In genomic region chr5:117087718-117088117, GRCm38 (mm10) we compare ENCODE assay signal across 8 mouse cellular contexts. TPM values are rescaled to one million over a fixed set of nuclear protein-coding genes. Genes with fewer than 3 reads are reported as not detected.
DNase-seq lines count a peak whose midpoint lies in the region; ATAC-seq and TF ChIP-seq lines count a peak whose summit lies in the region.

No protein-coding gene starts in this region.

- H3K4me1 ChIP-seq in lung, embryonic 16.5 days (replicated peaks; ENCODE audit: control insufficient read depth, insufficient read depth, low read length): peaks cover 2% of the 10 kb centered on the region; the same call in 1 of the 2 replicates
- H3K4me1 ChIP-seq in forebrain, postnatal 0 days (ENCODE audit: insufficient read depth): peaks cover 5% of the 10 kb centered on the region; the same call in 1 of the 2 replicates
- peaks cover 4% of the 10 kb centered on the region; the same call in 1 of the 2 replicates for H3K4me1 ChIP-seq in liver, embryonic 12.5 days
- no peaks in the 10 kb centered on the region for H3K4me1 ChIP-seq in stomach, postnatal 0 days (replicated peaks; ENCODE audit: control insufficient read depth, insufficient read depth)
- H3K4me1 ChIP-seq in thymus, adult 2 months (replicated peaks; ENCODE audit: control insufficient read depth, insufficient read depth, low read length): peaks cover 4% of the 10 kb centered on the region; the same call in 1 of the 2 replicates

- peak; percentile 35; the same call in 1 of the 2 replicates for ATAC-seq in lung, embryonic 16.5 days (ENCODE audit: low read depth)
- peak; percentile 78 for ATAC-seq in forebrain, postnatal 0 days
- ATAC-seq in liver, embryonic 12.5 days: no peak
- peak; percentile 25; the same call in 1 of the 2 replicates for ATAC-seq in stomach, postnatal 0 days (ENCODE audit: low FRiP score, low TSS enrichment)

- peaks cover 17% of the 10 kb centered on the region for H3K36me3 ChIP-seq in lung, embryonic 16.5 days (ENCODE audit: control insufficient read depth, insufficient read depth, low read length)
- peaks cover 14% of the 10 kb centered on the region for H3K36me3 ChIP-seq in forebrain, postnatal 0 days (ENCODE audit: insufficient read depth)
- H3K36me3 ChIP-seq in liver, embryonic 12.5 days: peaks cover 19% of the 10 kb centered on the region
- no peaks in the 10 kb centered on the region for H3K36me3 ChIP-seq in stomach, postnatal 0 days (ENCODE audit: control insufficient read depth, insufficient read depth, low read length)
- H3K36me3 ChIP-seq in thymus, adult 2 months (ENCODE audit: control insufficient read depth, insufficient read depth, low read length): peaks cover 15% of the 10 kb centered on the region

- 4% methylated on average over 13 of the region's 13 CpGs for WGBS in lung, embryonic 16.5 days
- WGBS in forebrain, postnatal 0 days: 7% methylated on average over 13 of the region's 13 CpGs
- WGBS in liver, embryonic 12.5 days (ENCODE audit: insufficient replicate concordance): 12% methylated on average over 13 of the region's 13 CpGs
- 8% methylated on average over 13 of the region's 13 CpGs for WGBS in stomach, postnatal 0 days
- WGBS in thymus, adult 2 months: 14% methylated on average over 13 of the region's 13 CpGs

- no peak for DNase-seq in lung, postnatal 14 days
- peak; percentile 70 for DNase-seq in forebrain, postnatal 0 days
- peak; percentile 39 for DNase-seq in stomach, postnatal 0 days (ENCODE audit: low spot score)
- DNase-seq in adrenal gland, postnatal 10 days: no peak
- DNase-seq in thymus, postnatal 14 days: no peak
- no peak for DNase-seq in thymus, adult 2 months

- H3K4me3 ChIP-seq in lung, embryonic 16.5 days (ENCODE audit: low read length): peak overlapping the region; percentile 13; the same call in 1 of the 2 replicates
- peak overlapping the region; percentile 17; the same call in 1 of the 2 replicates for H3K4me3 ChIP-seq in forebrain, postnatal 0 days (ENCODE audit: low read depth, low read length)
- no peak overlapping the region for H3K4me3 ChIP-seq in liver, embryonic 12.5 days
- H3K4me3 ChIP-seq in stomach, postnatal 0 days (ENCODE audit: low read depth, low read length): peak overlapping the region; percentile 21
- no peak overlapping the region for H3K4me3 ChIP-seq in thymus, adult 2 months (ENCODE audit: control insufficient read depth, insufficient read depth, low read length)

- TF ChIP-seq POLR2A in thymus, adult 2 months (IDR thresholded peaks at IDR 0.05; ENCODE audit: control insufficient read depth, extremely low read depth, insufficient read depth, low read length, poor library complexity): no peak

- peaks cover 2% of the 10 kb centered on the region; the same call in 1 of the 2 replicates for H3K27me3 ChIP-seq in lung, embryonic 16.5 days (ENCODE audit: control insufficient read depth, insufficient read depth, low read depth, low read length)
- H3K27me3 ChIP-seq in forebrain, postnatal 0 days (ENCODE audit: insufficient read depth, low read length): no peaks in the 10 kb centered on the region
- peaks cover 27% of the 10 kb centered on the region for H3K27me3 ChIP-seq in liver, embryonic 12.5 days (replicated peaks)
- H3K27me3 ChIP-seq in stomach, postnatal 0 days (ENCODE audit: control insufficient read depth, insufficient read depth, low read length): no peaks in the 10 kb centered on the region
- no peaks in the 10 kb centered on the region; the same call in 1 of the 2 replicates for H3K27me3 ChIP-seq in thymus, adult 2 months (ENCODE audit: control insufficient read depth, insufficient read depth, low read length)

- no peak for TF ChIP-seq EP300 in stomach, postnatal 0 days (optimal IDR thresholded peaks at IDR 0.05)

- H3K4me2 ChIP-seq in lung, embryonic 16.5 days (ENCODE audit: low read depth, low read length): peak overlapping the region; percentile 44
- H3K4me2 ChIP-seq in forebrain, postnatal 0 days (ENCODE audit: low read depth): peak overlapping the region; percentile 49
- H3K4me2 ChIP-seq in liver, embryonic 12.5 days: peak overlapping the region; percentile 19; the same call in 1 of the 2 replicates
- H3K4me2 ChIP-seq in stomach, postnatal 0 days (replicated peaks; ENCODE audit: low read depth): peak overlapping the region; percentile 43

- no peaks in the 10 kb centered on the region for H3K9me3 ChIP-seq in lung, embryonic 16.5 days (ENCODE audit: control insufficient read depth, low read length)
- no peaks in the 10 kb centered on the region for H3K9me3 ChIP-seq in forebrain, postnatal 0 days (ENCODE audit: low read length)
- no peaks in the 10 kb centered on the region for H3K9me3 ChIP-seq in liver, embryonic 12.5 days (replicated peaks)
- H3K9me3 ChIP-seq in stomach, postnatal 0 days (ENCODE audit: control insufficient read depth, low read length): no peaks in the 10 kb centered on the region

- peak; percentile 67 for TF ChIP-seq CTCF in forebrain, postnatal 0 days (IDR thresholded peaks at IDR 0.05; ENCODE audit: low read depth)
- TF ChIP-seq CTCF in stomach, postnatal 0 days (IDR thresholded peaks at IDR 0.05; ENCODE audit: low read depth): peak; percentile 60
- TF ChIP-seq CTCF in thymus, adult 2 months (IDR thresholded peaks at IDR 0.05; ENCODE audit: borderline replicate concordance, control insufficient read depth, extremely low read depth, insufficient read depth, low read length, poor library complexity): no peak

- 0 out of 2 replicates have a peak overlapping the region, but pooled peaks have one; percentile 32 for H3K9ac ChIP-seq in lung, embryonic 16.5 days (ENCODE audit: low read length)
- H3K9ac ChIP-seq in forebrain, postnatal 0 days: peak overlapping the region; percentile 37
- H3K9ac ChIP-seq in liver, embryonic 12.5 days: no peak overlapping the region
- H3K9ac ChIP-seq in stomach, postnatal 0 days (ENCODE audit: low read length): peak overlapping the region; percentile 35; the same call in 1 of the 2 replicates

- no peak overlapping the region for H3K27ac ChIP-seq in lung, embryonic 16.5 days (ENCODE audit: low read length)
- H3K27ac ChIP-seq in forebrain, postnatal 0 days (ENCODE audit: low read depth, low read length): no peak overlapping the region
- H3K27ac ChIP-seq in liver, embryonic 12.5 days: no peak overlapping the region
- H3K27ac ChIP-seq in stomach, postnatal 0 days (replicated peaks): no peak overlapping the region
- H3K27ac ChIP-seq in thymus, adult 2 months (ENCODE audit: control insufficient read depth, insufficient read depth, low read length): no peak overlapping the region

RNA-seq across cellular contexts. Expression of gene Suds3, which starts 28.2 kb away (rescaled TPM):
- polyA plus RNA-seq in lung, embryonic 16.5 days (2015; fragmentation: Nextera tagmentation; extraction: Ambion mirVana): 56.9 and 63.4 TPM in 2 replicates
- total RNA-seq in forebrain, postnatal 0 days (2014; rRNA removed): 83.5 and 95.9 TPM in 2 replicates
- 75.9 and 76.4 TPM in 2 replicates for polyA plus RNA-seq in forebrain, postnatal 0 days (2015; fragmentation: Nextera tagmentation; extraction: Ambion mirVana)
- polyA plus RNA-seq in liver, embryonic 12.5 days (2016; fragmentation: Nextera tagmentation; extraction: Ambion mirVana): 61.2 and 66.4 TPM in 2 replicates
- 42.2 and 46.9 TPM in 2 replicates for polyA plus RNA-seq in stomach, postnatal 0 days (2015; fragmentation: Nextera tagmentation; extraction: Ambion mirVana)
- total RNA-seq in adrenal gland, postnatal 10 days (2021): 100 to 1,000 TPM; 100 to 109 TPM
- 108 and 113 TPM in 2 replicates for polyA plus RNA-seq in thymus, adult 2 months (2012; rRNA removed)

RNA-seq across cellular contexts. Expression of gene Taok3, which starts 32.2 kb away (rescaled TPM):
- 33.5 and 37.1 TPM in 2 replicates for polyA plus RNA-seq in lung, embryonic 16.5 days (2015; fragmentation: Nextera tagmentation; extraction: Ambion mirVana)
- total RNA-seq in forebrain, postnatal 0 days (2014; rRNA removed): 37.2 TPM in 2 replicates
- polyA plus RNA-seq in forebrain, postnatal 0 days (2015; fragmentation: Nextera tagmentation; extraction: Ambion mirVana): 40.8 and 57.6 TPM in 2 replicates
- 67.9 and 68.6 TPM in 2 replicates for polyA plus RNA-seq in liver, embryonic 12.5 days (2016; fragmentation: Nextera tagmentation; extraction: Ambion mirVana)
- polyA plus RNA-seq in stomach, postnatal 0 days (2015; fragmentation: Nextera tagmentation; extraction: Ambion mirVana): 23.1 and 24.2 TPM in 2 replicates
- 10 to 100 TPM; 26.0 to 29.3 TPM for total RNA-seq in adrenal gland, postnatal 10 days (2021)
- 43.5 and 50.8 TPM in 2 replicates for polyA plus RNA-seq in thymus, adult 2 months (2012; rRNA removed)

Comparison
In these comparisons a context has a peak if more than half of its experiments do, and no peak if none do; other contexts are left out.
1. H3K4me3 ChIP-seq: peak in lung, embryonic 16.5 days (single experiment), forebrain, postnatal 0 days (single experiment) and stomach, postnatal 0 days (single experiment); none in liver, embryonic 12.5 days (single experiment) and thymus, adult 2 months (single experiment).
2. DNase-seq: peak in forebrain, postnatal 0 days (single experiment) and stomach, postnatal 0 days (single experiment); none in lung, postnatal 14 days (single experiment), adrenal gland, postnatal 10 days (single experiment), thymus, postnatal 14 days (single experiment) and thymus, adult 2 months (single experiment).
3. Peak in every context shown above with its lines, with median percentiles within 50 percentile points of each other: H3K4me2 ChIP-seq.